Mouse (Mus musculus): ENCODE results near the gene Slc25a27. TPM values are rescaled to one million over a fixed set of nuclear protein-coding genes. Genes with fewer than 3 reads are reported as not detected.

The Slc25a27 gene
- total RNA-seq (2023), result 1 to 10 TPM; 3.5 to 5.1 TPM

DNA sequence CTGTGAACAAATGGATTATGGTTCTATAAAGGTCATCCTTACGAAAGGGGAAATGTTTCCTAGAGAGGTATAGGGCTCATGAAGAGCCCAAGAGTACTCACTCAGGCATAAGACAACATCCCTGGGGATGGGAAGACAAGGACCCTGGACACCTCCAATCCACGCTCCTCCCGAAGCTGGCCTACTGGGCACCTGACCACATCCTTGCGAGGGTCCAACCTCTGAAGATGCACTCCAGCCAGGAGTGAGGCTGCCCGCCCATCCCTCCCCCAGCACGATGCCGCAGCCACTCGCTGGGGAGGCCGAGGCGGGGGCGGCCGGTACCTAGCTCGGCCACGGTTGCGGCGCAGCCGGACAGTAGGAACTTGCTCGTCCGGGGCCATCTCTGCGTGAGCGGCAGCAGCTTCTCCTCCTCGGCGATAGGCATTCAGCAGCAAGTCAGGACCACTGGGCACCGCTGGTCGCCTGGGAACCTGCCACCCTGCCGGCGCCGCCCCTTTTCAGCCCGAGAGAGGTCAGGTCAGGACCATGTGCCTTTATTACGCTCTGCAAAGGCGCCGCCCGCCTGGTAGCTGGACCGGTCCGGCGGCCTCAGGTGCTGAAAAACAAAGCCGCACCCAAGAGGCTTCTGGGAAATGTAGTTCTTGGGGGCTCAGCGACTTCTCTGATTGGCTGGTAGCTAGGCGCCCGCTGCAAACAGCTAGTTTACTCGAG, at the start of gene Slc25a27:
Gene Slc25a27, minus strand, starts transcription at position 639 of the 714 bp plus-strand sequence.

DNA sequence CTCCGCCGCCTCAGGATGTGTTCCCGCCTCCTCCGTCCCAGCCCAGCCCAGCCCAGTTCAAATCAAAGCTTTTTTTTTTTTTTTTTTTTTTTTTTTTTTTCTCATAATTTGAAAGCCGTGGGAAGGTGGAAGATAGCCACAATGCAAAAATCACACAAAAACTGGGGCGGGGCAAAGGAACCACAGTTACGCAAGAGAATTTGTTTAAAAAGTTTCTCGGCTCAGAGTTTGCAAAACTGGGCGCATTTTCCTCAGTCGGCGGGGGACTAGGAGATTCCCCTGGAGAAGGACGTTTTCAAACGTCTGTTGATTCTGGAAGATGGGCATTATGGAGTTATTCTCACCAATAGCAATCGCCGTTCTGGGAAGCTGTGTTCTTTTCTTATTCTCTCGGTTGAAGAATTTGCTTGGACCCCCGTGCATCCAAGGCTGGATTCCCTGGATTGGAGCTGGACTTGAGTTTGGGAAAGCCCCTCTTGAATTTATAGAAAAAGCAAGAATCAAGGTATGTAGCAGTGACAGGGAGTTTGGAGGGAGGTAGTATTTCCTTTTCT, 353 bp upstream of the Slc25a27 start, which contains the start of gene Cyp39a1:
Gene Cyp39a1, plus strand, starts transcription at position 136 of the 554 bp plus-strand sequence.

DNA sequence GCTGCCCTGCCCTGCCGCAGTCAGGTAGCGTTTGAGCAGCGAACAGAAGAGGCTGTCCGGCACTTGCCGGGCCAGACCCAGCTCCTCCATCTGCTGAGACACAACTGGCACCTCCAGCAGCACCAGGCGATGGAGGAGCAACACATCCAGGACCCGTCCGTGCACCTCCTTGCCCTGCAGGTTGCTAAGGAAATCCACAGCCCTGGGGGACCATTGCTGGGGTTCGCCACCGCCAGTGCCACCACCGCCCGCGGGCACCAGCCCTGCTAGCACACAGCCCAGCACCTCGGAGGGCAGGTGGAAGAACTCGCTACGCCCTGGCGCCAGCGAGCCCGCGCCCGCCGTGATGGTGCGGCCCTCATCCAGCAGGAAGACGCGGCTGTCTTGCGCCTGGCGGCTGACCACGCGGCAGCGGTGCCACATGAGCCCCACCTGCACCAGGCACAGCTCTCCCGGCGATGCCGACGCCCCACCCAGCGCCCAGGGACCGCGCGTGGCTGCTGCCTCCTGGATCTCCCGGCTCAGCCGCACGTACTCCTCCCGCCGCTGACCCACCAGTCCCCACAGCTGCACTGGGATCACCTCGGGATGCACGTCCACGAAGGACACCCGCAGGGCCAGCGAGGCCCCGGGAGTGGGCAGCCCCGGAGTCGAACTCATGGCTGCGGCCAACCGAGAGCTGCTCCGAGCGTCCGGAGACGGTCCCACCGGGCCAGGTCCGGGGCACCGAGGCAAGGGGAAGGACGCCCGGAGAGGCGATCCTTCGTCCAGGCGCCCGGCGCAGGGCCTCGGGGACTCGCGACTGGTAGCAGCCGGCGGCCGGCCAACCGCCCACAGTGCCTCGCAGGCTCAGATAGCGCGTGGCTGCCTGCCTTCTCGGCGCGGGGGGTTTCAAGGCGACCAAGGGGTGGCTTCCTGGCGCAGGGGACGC, 37.3 kb downstream of the Slc25a27 start, which contains the start of gene Tdrd6:
Gene Tdrd6, minus strand, starts transcription at position 804 of the 931 bp plus-strand sequence.

Other genes with a start within 250 kb of the Slc25a27 start
- not detected for gene Mep1a, start 164.4 kb downstream of the Slc25a27 start, total RNA-seq (2023)
- not detected for gene Ankrd66, start 123.6 kb downstream of the Slc25a27 start, total RNA-seq (2023)
- 10 to 100 TPM in 1 of 2 experiments, 1 to 10 TPM in 1; 8.9 to 11.0 TPM for gene Pla2g7, start 99.1 kb downstream of the Slc25a27 start, total RNA-seq (2023)
- gene Tdrd6, start 36.9 kb downstream of the Slc25a27 start, total RNA-seq (2023), result not detected
- 10 to 100 TPM; 12.9 to 13.6 TPM for gene Cyp39a1, start 211 bp upstream of the Slc25a27 start, total RNA-seq (2023)
- gene Rcan2, start 134.1 kb upstream of the Slc25a27 start, total RNA-seq (2023), result not detected